Mouse (Mus musculus): Measurements from ENCODE around the gene Magohb.

DNA sequence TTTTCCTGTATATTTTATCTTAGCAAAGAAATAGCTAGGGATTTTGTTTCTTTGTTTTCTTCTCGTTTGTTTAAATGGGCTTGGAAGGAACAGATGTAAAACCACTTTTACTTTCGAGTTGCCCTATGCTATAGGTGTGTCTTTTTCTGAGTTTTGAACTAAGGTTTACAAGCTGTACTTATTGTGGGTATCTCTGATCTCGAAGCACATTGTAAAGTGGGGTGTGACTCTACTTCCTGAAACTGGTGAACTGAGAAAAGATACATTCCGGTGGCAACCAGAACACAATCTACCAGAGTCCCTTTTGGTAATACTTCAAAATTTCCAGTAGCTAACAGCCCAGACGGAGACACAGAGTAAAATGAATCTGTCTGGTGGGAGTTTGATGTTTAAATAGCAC is 872 bp upstream of the Magohb start:
- TF ChIP-seq CTCF (IDR thresholded peaks at IDR 0.05; ENCODE audit: borderline replicate concordance, insufficient read depth, low read length) (no peak), POLR2A (IDR thresholded peaks at IDR 0.05; ENCODE audit: low read depth, low read length) (no peak)
